Mouse (Mus musculus): Measurements from ENCODE around the gene Emx1.

DNA sequence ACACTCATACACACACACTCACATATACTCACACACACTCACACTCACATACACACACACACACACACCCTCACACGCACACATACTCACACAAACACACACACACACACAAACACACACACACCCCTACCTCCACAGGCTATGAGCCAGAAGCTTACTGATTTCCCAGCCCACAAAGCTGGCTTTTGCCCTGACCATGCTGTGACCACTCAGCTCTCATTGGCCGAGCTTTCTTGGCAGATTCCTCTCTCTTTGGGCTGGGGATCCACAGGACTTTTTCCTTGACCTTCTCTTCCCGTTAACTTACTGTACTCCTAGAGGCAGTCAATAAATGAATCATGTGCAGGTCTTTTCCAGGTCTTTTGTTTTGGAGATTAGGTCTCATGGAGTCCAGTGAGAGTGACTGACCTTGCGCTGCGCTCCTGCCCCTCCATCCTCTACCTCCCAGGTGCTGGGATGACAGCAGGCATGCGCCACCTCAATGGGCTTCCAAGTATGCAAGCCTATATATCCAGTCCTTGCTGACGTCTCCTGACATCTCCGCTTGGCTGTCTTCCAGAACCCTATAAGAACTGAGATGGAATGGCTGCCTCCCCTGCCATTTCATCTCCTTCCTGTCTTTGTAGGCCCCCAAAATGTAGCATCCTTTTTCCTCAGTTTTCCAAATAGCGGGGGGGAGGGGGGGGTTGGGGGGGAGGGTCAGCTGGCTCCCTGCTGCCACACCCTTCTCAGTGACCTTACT, 22.2 kb downstream of the Emx1 start:
- no peak for TF ChIP-seq POLR2A (IDR thresholded peaks at IDR 0.05; ENCODE audit: borderline replicate concordance, control insufficient read depth, low read depth, low read length)
- TF ChIP-seq CTCF (IDR thresholded peaks at IDR 0.05; ENCODE audit: control insufficient read depth, insufficient read depth, low read length), result no peak
